Mouse (Mus musculus): ENCODE data around the gene Gpr62.

DNA sequence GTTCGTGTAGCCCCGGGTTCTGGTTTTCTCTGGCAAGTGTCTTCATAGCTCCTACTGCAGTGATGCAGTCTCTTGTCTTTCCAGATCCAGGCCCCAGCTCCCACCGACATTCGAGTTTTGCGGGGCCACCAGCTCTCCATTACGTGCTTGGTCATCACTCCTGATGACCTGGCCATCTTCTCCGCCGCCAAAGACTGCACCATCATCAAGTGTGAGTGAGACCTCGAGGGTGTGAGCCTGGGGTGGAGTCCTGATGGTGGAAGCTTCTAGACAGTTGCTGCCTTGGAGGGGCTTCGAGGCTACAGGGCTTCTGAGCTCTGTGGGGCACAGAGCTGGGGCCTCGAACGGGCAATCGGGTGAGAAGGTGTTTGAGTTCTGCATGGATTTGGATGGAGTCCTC is 15.9 kb upstream of the Gpr62 start:
- TF ChIP-seq CTCF (IDR thresholded peaks at IDR 0.05; ENCODE audit: low read depth) (no peak), EP300 (IDR thresholded peaks at IDR 0.05; ENCODE audit: low read depth) (no peak)
